Comparison of ENCODE assay signal across 9 mouse cellular contexts in genomic region chr15:75189116-75189515, GRCm38 (mm10). TPM values are rescaled to one million over a fixed set of nuclear protein-coding genes. Genes with fewer than 3 reads are reported as not detected.
DNase-seq lines count a peak whose midpoint lies in the region; ATAC-seq and TF ChIP-seq lines count a peak whose summit lies in the region.
"Had no signal": no experiment of that assay in that cellular context is flagged by ENCODE, and none has a peak within 500 bp of the region (broad histone marks: within the 10 kb centered on the region; RNA-seq: fewer than 3 reads in every experiment).

No protein-coding gene starts in this region.

- no peaks in the 10 kb centered on the region for H3K36me3 ChIP-seq in spleen, adult 2 months (ENCODE audit: control insufficient read depth, insufficient read depth, low read length)
- H3K36me3 ChIP-seq in embryonic facial prominence, embryonic 11.5 days (replicated peaks; ENCODE audit: control insufficient read depth, insufficient read depth, low read depth, low read length), result no peaks in the 10 kb centered on the region
- no peaks in the 10 kb centered on the region for H3K36me3 ChIP-seq in neural tube, embryonic 11.5 days (ENCODE audit: control insufficient read depth, insufficient read depth, low read length)
- H3K36me3 ChIP-seq in midbrain, embryonic 10.5 days, result no peaks in the 10 kb centered on the region
- H3K36me3 ChIP-seq in heart, embryonic 12.5 days, result no peaks in the 10 kb centered on the region
- H3K36me3 ChIP-seq: limb, embryonic 15.5 days had no signal

- peak; percentile 50; the same call in 1 of the 2 replicates for TF ChIP-seq CTCF in spleen, adult 2 months (IDR thresholded peaks at IDR 0.05; ENCODE audit: extremely low read depth, insufficient read depth, insufficient read length, insufficient replicate concordance)

- TF ChIP-seq POLR2A in spleen, adult 2 months (IDR thresholded peaks at IDR 0.05; ENCODE audit: low read depth, low read length), result no peak

- no peak overlapping the region for H3K9ac ChIP-seq in embryonic facial prominence, embryonic 11.5 days (replicated peaks; ENCODE audit: low read length)
- no peak overlapping the region for H3K9ac ChIP-seq in neural tube, embryonic 11.5 days (ENCODE audit: low read length)
- no peak overlapping the region for H3K9ac ChIP-seq in heart, embryonic 12.5 days
- H3K9ac ChIP-seq: limb, embryonic 15.5 days had no signal

- DNase-seq in cerebellum, postnatal 25 days, result peak; percentile 5 to 20
- no peak for DNase-seq in cerebellum, adult 9-11 months
- peak; percentile 31 to 34 for DNase-seq in spleen, adult 2 months (ENCODE audit: low read depth in 1 of 2, low spot score in 2 of 2)
- no peak for DNase-seq in spleen, adult 12 weeks (ENCODE audit: low spot score)
- DNase-seq in embryonic facial prominence, embryonic 11.5 days (ENCODE audit: low spot score), result peak; percentile 48
- peak; percentile 13 for DNase-seq in neural tube, embryonic 11.5 days (ENCODE audit: low spot score)
- DNase-seq in midbrain, embryonic 10.5 days (ENCODE audit: low spot score), result no peak

- 67% methylated on average over 2 of the region's 2 CpGs for WGBS in spleen, adult 2 months
- WGBS in embryonic facial prominence, embryonic 11.5 days, result 73% methylated on average over 2 of the region's 2 CpGs
- WGBS in neural tube, embryonic 11.5 days, result 75% methylated on average over 2 of the region's 2 CpGs
- 70% methylated on average over 2 of the region's 2 CpGs for WGBS in midbrain, embryonic 10.5 days
- WGBS in heart, embryonic 12.5 days, result 62% methylated on average over 2 of the region's 2 CpGs

- H3K27me3 ChIP-seq in spleen, adult 2 months (ENCODE audit: control insufficient read depth, insufficient read depth, low read length), result no peaks in the 10 kb centered on the region
- H3K27me3 ChIP-seq in embryonic facial prominence, embryonic 11.5 days (ENCODE audit: control insufficient read depth, insufficient read depth, low read length), result no peaks in the 10 kb centered on the region
- H3K27me3 ChIP-seq in neural tube, embryonic 11.5 days (ENCODE audit: control insufficient read depth, insufficient read depth, low read length), result no peaks in the 10 kb centered on the region
- no peaks in the 10 kb centered on the region for H3K27me3 ChIP-seq in midbrain, embryonic 10.5 days (ENCODE audit: low read depth, poor library complexity, severe bottlenecking)
- no peaks in the 10 kb centered on the region for H3K27me3 ChIP-seq in heart, embryonic 12.5 days (replicated peaks)
- H3K27me3 ChIP-seq: limb, embryonic 15.5 days had no signal

- no peak overlapping the region for H3K27ac ChIP-seq in spleen, adult 2 months (ENCODE audit: insufficient read depth, low read length)
- H3K27ac ChIP-seq in embryonic facial prominence, embryonic 11.5 days (replicated peaks; ENCODE audit: low read depth, low read length), result no peak overlapping the region
- H3K27ac ChIP-seq in neural tube, embryonic 11.5 days (ENCODE audit: low read depth, low read length), result no peak overlapping the region
- no peak overlapping the region for H3K27ac ChIP-seq in midbrain, embryonic 10.5 days (replicated peaks)
- no peak overlapping the region for H3K27ac ChIP-seq in heart, embryonic 12.5 days (ENCODE audit: poor library complexity, severe bottlenecking)
- H3K27ac ChIP-seq: limb, embryonic 15.5 days had no signal

- no peaks in the 10 kb centered on the region for H3K4me1 ChIP-seq in spleen, adult 2 months (ENCODE audit: control insufficient read depth, insufficient read depth, insufficient read length)
- no peaks in the 10 kb centered on the region for H3K4me1 ChIP-seq in embryonic facial prominence, embryonic 11.5 days (ENCODE audit: control insufficient read depth, insufficient read depth, low read length)
- H3K4me1 ChIP-seq in neural tube, embryonic 11.5 days (ENCODE audit: control insufficient read depth, insufficient read depth, low read length), result no peaks in the 10 kb centered on the region
- H3K4me1 ChIP-seq in midbrain, embryonic 10.5 days, result no peaks in the 10 kb centered on the region
- no peaks in the 10 kb centered on the region for H3K4me1 ChIP-seq in heart, embryonic 12.5 days (replicated peaks)
- H3K4me1 ChIP-seq: limb, embryonic 15.5 days had no signal

- no peak for ATAC-seq in embryonic facial prominence, embryonic 11.5 days (replicated peaks; ENCODE audit: insufficient number of reproducible peaks, low FRiP score, low TSS enrichment, low read depth)
- ATAC-seq in neural tube, embryonic 11.5 days (ENCODE audit: insufficient read depth, low FRiP score, low TSS enrichment), result no peak
- ATAC-seq in heart, embryonic 12.5 days (ENCODE audit: insufficient number of reproducible peaks, low FRiP score), result no peak

- H3K4me3 ChIP-seq in spleen, adult 2 months (ENCODE audit: extremely low read depth, insufficient read depth, insufficient read length), result no peak overlapping the region
- H3K4me3 ChIP-seq in embryonic facial prominence, embryonic 11.5 days (ENCODE audit: low read depth, low read length), result no peak overlapping the region
- no peak overlapping the region for H3K4me3 ChIP-seq in neural tube, embryonic 11.5 days (ENCODE audit: low read depth, low read length)
- no peak overlapping the region for H3K4me3 ChIP-seq in midbrain, embryonic 10.5 days
- H3K4me3 ChIP-seq in heart, embryonic 12.5 days, result no peak overlapping the region
- H3K4me3 ChIP-seq: limb, embryonic 15.5 days had no signal

- H3K9me3 ChIP-seq in embryonic facial prominence, embryonic 11.5 days (replicated peaks; ENCODE audit: control insufficient read depth, low read length), result no peaks in the 10 kb centered on the region
- no peaks in the 10 kb centered on the region for H3K9me3 ChIP-seq in neural tube, embryonic 11.5 days (ENCODE audit: control insufficient read depth, low read length)
- no peaks in the 10 kb centered on the region for H3K9me3 ChIP-seq in midbrain, embryonic 10.5 days (replicated peaks)
- H3K9me3 ChIP-seq in heart, embryonic 12.5 days (replicated peaks), result no peaks in the 10 kb centered on the region
- H3K9me3 ChIP-seq: limb, embryonic 15.5 days had no signal

- no peak overlapping the region for H3K4me2 ChIP-seq in embryonic facial prominence, embryonic 11.5 days (ENCODE audit: low read depth, low read length)
- H3K4me2 ChIP-seq in neural tube, embryonic 11.5 days (ENCODE audit: low read depth), result no peak overlapping the region
- no peak overlapping the region for H3K4me2 ChIP-seq in heart, embryonic 12.5 days
- H3K4me2 ChIP-seq: limb, embryonic 15.5 days had no signal

RNA-seq across cellular contexts. Expression of gene BC025446, which starts 27.1 kb away (rescaled TPM):
- polyA plus RNA-seq in spleen, adult 2 months (2012; rRNA removed), result not detected in 2 replicates
- polyA plus RNA-seq in embryonic facial prominence, embryonic 11.5 days (2014; fragmentation: Nextera tagmentation; extraction: Ambion mirVana), result not detected in 2 replicates
- polyA plus RNA-seq in neural tube, embryonic 11.5 days (2014; fragmentation: Nextera tagmentation; extraction: Ambion mirVana), result not detected in 2 replicates
- polyA plus RNA-seq in midbrain, embryonic 10.5 days (2016; fragmentation: Nextera tagmentation; extraction: Ambion mirVana), result not detected in 2 replicates
- polyA plus RNA-seq in heart, embryonic 12.5 days (2016; fragmentation: Nextera tagmentation; extraction: Ambion mirVana), result not detected in 2 replicates
- polyA plus RNA-seq: limb, embryonic 15.5 days had no signal

RNA-seq across cellular contexts. Expression of gene Ly6g, which starts 34.1 kb away (rescaled TPM):
- polyA plus RNA-seq in spleen, adult 2 months (2012; rRNA removed), result 1.7 TPM in 2 replicates
- 0.22 TPM in 1 of 2 replicates, not detected in the other for polyA plus RNA-seq in embryonic facial prominence, embryonic 11.5 days (2014; fragmentation: Nextera tagmentation; extraction: Ambion mirVana)
- polyA plus RNA-seq in neural tube, embryonic 11.5 days (2014; fragmentation: Nextera tagmentation; extraction: Ambion mirVana), result not detected in 2 replicates
- not detected in 2 replicates for polyA plus RNA-seq in midbrain, embryonic 10.5 days (2016; fragmentation: Nextera tagmentation; extraction: Ambion mirVana)
- polyA plus RNA-seq in heart, embryonic 12.5 days (2016; fragmentation: Nextera tagmentation; extraction: Ambion mirVana), result not detected in 2 replicates
- polyA plus RNA-seq: limb, embryonic 15.5 days had no signal

Comparison
In these comparisons a context has a peak if more than half of its experiments do, and no peak if none do; other contexts are left out.
1. DNase-seq: peak in cerebellum, postnatal 25 days (2 of 2), spleen, adult 2 months (2 of 2), embryonic facial prominence, embryonic 11.5 days (single experiment) and neural tube, embryonic 11.5 days (single experiment); none in cerebellum, adult 9-11 months (single experiment), spleen, adult 12 weeks (single experiment) and midbrain, embryonic 10.5 days (single experiment).